Mouse (Mus musculus) liver, embryonic 15.5 days (tissue): ENCODE measurements at regions not wholly inside any gene's neighbourhood (a gene's known extent, or its start where the extent isn't known, plus 50 kb on each side); places are given as distances from the start of the nearest gene placed in this dataset. TPM values are rescaled to one million over a fixed set of nuclear protein-coding genes. Genes with fewer than 3 reads are reported as not detected.

Experiments
- ATAC-seq: fragments of 200-750 bp; cut with Nextera tagmentation; 2 replicates; pipeline ENCODE4 v1.8.0; 2017; ENCODE audit warnings: moderate number of reproducible peaks, mild to moderate bottlenecking, moderate library complexity; ENCODE audit not compliant: insufficient read depth
- H3K27ac ChIP-seq: fragments of 300-500 bp; sonication (generic); replicated peaks from 2 replicates; pipeline ENCODE4 v1.5.1; 2015; ENCODE audit warnings: mild to moderate bottlenecking, inconsistent platforms
- H3K27me3 ChIP-seq: fragments of 300-500 bp; sonication (generic); 2 replicates; pipeline ENCODE4 v1.6.1; 2015; ENCODE audit warnings: mild to moderate bottlenecking, inconsistent platforms
- H3K36me3 ChIP-seq: fragments of 300-500 bp; sonication (generic); replicated peaks from 2 replicates; pipeline ENCODE4 v1.6.1; 2015; ENCODE audit warnings: moderate library complexity, mild to moderate bottlenecking, inconsistent platforms
- H3K4me1 ChIP-seq: fragments of 300-500 bp; sonication (generic); replicated peaks from 2 replicates; pipeline ENCODE4 v1.6.1; 2015; ENCODE audit warnings: inconsistent platforms
- H3K4me2 ChIP-seq: fragments of 300-500 bp; sonication (generic); 2 replicates; pipeline ENCODE4 v1.6.1; 2015; ENCODE audit warnings: moderate library complexity, mild to moderate bottlenecking, inconsistent platforms
- H3K4me3 ChIP-seq: fragments of 300-500 bp; sonication (generic); replicated peaks from 2 replicates; pipeline ENCODE4 v1.5.1; 2015; ENCODE audit warnings: mild to moderate bottlenecking, inconsistent platforms
- H3K9ac ChIP-seq: fragments of 300-500 bp; sonication (generic); 2 replicates; pipeline ENCODE4 v1.6.1; 2015; ENCODE audit warnings: moderate library complexity, mild to moderate bottlenecking, inconsistent platforms
- H3K9me3 ChIP-seq: fragments of 300-500 bp; sonication (generic); replicated peaks from 2 replicates; pipeline ENCODE4 v1.6.1; 2016; ENCODE audit warnings: inconsistent platforms
- WGBS: fragments of 180-500 bp; shearing (Covaris S2); methylation state at CpG from one replicate; pipeline ENCODE4 v1.1.7; 2015; ENCODE audit warnings: mixed read lengths; ENCODE audit not compliant: insufficient replicate concordance; 5-methylcytosine and 5-hydroxymethylcytosine counted together
- microRNA-seq: library from miRNA; unstranded; fragments of <30 nt; microRNA quantifications from one replicate; pipeline ENCODE4, GENCODE M21; 2016

DNA sequence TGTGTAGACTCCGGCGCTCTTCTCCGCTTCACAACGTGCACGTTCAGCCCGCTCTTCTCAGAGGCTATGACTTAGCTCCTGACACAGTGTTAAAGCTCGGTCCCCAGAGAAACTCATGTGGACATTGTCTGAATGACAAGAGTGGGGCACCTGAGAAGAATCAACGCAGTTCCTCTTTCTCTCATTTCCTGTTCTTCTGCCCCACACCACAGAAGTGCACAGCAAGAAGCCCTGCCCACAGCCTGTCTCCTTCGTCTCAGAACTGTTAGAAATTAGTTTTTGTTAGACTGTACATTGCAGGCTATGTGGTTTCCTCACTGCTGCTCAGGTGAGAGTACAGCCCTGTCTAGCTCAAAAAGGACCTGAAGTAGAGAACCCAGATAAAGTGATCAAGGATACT is 94.1 kb upstream of the Nsun2 start:
- ATAC-seq, result no peak
- Histone ChIP-seq H3K27me3 (no peaks in the 10 kb centered on the region), H3K27ac (no peak overlapping the region), H3K4me3 (no peak overlapping the region), H3K36me3 (no peaks in the 10 kb centered on the region), H3K4me1 (no peaks in the 10 kb centered on the region), H3K9me3 (no peaks in the 10 kb centered on the region), H3K9ac (no peak overlapping the region), H3K4me2 (no peak overlapping the region)
- 64% methylated on average over 9 of the region's 9 CpGs for WGBS

DNA sequence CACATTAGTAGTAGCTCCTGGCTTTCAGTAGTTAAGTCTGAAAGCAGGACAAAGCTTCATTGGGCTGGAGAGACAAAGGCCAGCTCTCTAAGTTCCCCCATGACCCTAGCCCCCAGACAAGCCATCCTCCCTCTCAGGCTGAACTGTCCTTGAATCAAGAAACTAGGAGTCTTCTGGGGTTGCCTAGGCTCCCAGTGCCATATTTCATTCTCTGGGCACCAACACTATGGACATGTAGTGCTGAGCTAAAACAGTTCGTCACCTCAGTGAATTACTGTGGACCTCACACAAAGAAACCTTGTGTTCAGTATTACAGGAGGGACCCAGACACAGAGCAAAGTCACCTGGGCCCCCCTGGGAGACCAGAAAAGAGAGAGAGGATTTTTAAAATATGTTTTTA is 91.7 kb upstream of the Nsun2 start:
- WGBS, result 57% methylated on average over 1 of the region's 1 CpGs
- no peak overlapping the region for H3K4me2 ChIP-seq
- no peaks in the 10 kb centered on the region for H3K4me1 ChIP-seq
- H3K36me3 ChIP-seq, result no peaks in the 10 kb centered on the region
- H3K9ac ChIP-seq, result no peak overlapping the region
- no peak overlapping the region for H3K27ac ChIP-seq
- no peaks in the 10 kb centered on the region for H3K9me3 ChIP-seq
- no peaks in the 10 kb centered on the region for H3K27me3 ChIP-seq
- no peak for ATAC-seq
- H3K4me3 ChIP-seq, result no peak overlapping the region

DNA sequence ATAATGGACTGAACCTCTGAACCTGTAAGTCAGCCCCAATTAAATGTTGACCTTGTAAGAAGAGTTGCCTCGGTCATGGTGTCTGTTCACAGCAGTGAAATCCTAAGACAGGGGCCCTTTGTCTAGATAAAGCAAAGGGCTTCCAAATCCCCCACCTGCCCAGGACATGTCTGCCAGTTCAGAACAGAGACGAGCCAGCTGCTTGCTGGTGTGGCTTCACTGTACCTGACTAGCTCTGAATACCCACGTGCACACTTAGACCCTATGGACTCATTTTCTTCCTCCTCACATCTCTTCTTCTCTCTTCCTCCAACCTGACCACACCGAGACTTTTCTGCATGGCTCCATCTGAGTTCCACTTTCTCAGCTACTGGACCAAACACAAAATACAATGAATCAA is 87.9 kb upstream of the Nsun2 start:
- no peaks in the 10 kb centered on the region for H3K36me3 ChIP-seq
- H3K4me3 ChIP-seq, result no peak overlapping the region
- H3K27me3 ChIP-seq, result no peaks in the 10 kb centered on the region
- no peak overlapping the region for H3K27ac ChIP-seq
- no peaks in the 10 kb centered on the region for H3K4me1 ChIP-seq
- H3K4me2 ChIP-seq, result no peak overlapping the region
- ATAC-seq, result no peak
- H3K9ac ChIP-seq, result no peak overlapping the region
- WGBS, result 61% methylated on average over 4 of the region's 4 CpGs
- H3K9me3 ChIP-seq, result no peaks in the 10 kb centered on the region

Small RNAs in the stretch of these regions (microRNA-seq; reads per million reads assigned to microRNA genes)
- not detected for gene Gm44375
